Mouse (Mus musculus) Muller cell, postnatal 12 days (primary cell): ENCODE results near the gene Ifitm6.
A peak's percentile ranks its signal among the peaks of the same experiment; 100 is the strongest.
"Not testable (repeated sequence)": the region's sequence is repeated elsewhere in the genome, so short reads cannot be mapped to it uniquely, and the experiment has no call there.

Experiments
- DNase-seq: peaks from one replicate; pipeline ENCODE4 v3.0.0-alpha.2; 2015; ENCODE audit errors: inconsistent ontology term

Ifitm6 gene

GRCm38 (mm10) chr7:141041661-141042060 is 23.9 kb upstream of the Ifitm6 start:
- peak; percentile 87 for DNase-seq

GRCm38 (mm10) chr7:141040867-141041606 is 23.3 kb upstream of the Ifitm6 start:
- peak; percentile 29 for DNase-seq

GRCm38 (mm10) chr7:141039386-141040107 is 21.8 kb upstream of the Ifitm6 start:
- DNase-seq = no peak

- DNase-seq = no peak
These were observed 20.6 kb upstream of the Ifitm6 start for GRCm38 (mm10) chr7:141038090-141039032.

GRCm38 (mm10) chr7:141036624-141037023 is 18.9 kb upstream of the Ifitm6 start:
- DNase-seq = not testable (repeated sequence)

GRCm38 (mm10) chr7:141032458-141033167 is 14.9 kb upstream of the Ifitm6 start:
- no peak for DNase-seq

- DNase-seq = no peak
These were observed 12.7 kb upstream of the Ifitm6 start for GRCm38 (mm10) chr7:141030390-141030789.

GRCm38 (mm10) chr7:141028831-141029230 is 11.1 kb upstream of the Ifitm6 start, which contains the start of gene Gm17387:
Gene Gm17387 (plus strand): TSS chr7:141029131.
- no peak for DNase-seq

GRCm38 (mm10) chr7:141026740-141027098 is 9.0 kb upstream of the Ifitm6 start:
- DNase-seq = no peak

- DNase-seq = peak; percentile 62
These were observed 8.5 kb upstream of the Ifitm6 start for GRCm38 (mm10) chr7:141026097-141026739.

- DNase-seq = peak; percentile 86
These were observed 7.4 kb upstream of the Ifitm6 start for GRCm38 (mm10) chr7:141024865-141025838.

- no peak for DNase-seq
These were observed 4.0 kb upstream of the Ifitm6 start for GRCm38 (mm10) chr7:141021489-141022449.

- DNase-seq = no peak
These were observed 1.3 kb upstream of the Ifitm6 start for GRCm38 (mm10) chr7:141019028-141019427.

GRCm38 (mm10) chr7:141016707-141017697 is 722 bp downstream of the Ifitm6 start:
- DNase-seq = no peak

GRCm38 (mm10) chr7:141011238-141011770 is 6.4 kb downstream of the Ifitm6 start:
- no peak for DNase-seq

- peak; percentile 64 for DNase-seq
These were observed 7.1 kb downstream of the Ifitm6 start, which contains the start of gene Ifitm3 for GRCm38 (mm10) chr7:141010593-141010992. Gene Ifitm3 (minus strand): TSS chr7:141010770.

GRCm38 (mm10) chr7:141009665-141010064 is 8.1 kb downstream of the Ifitm6 start:
- DNase-seq = no peak
